Mouse (Mus musculus) inflammation-experienced regulatory T-cells (primary cell): Measurements from ENCODE around the gene Pcyt1b. TPM values are rescaled to one million over a fixed set of nuclear protein-coding genes. Genes with fewer than 3 reads are reported as not detected.

Experiments
- polyA plus RNA-seq, 2 experiments: library from polyadenylated mRNA; unstranded; fragments of 100-300 nt; shearing (Covaris generic); gene quantifications; one replicate each; pipeline ENCODE4 v1.2.1; 2017

Pcyt1b gene
- 1 to 10 TPM; 2.7 to 3.3 TPM for polyA plus RNA-seq

DNA sequence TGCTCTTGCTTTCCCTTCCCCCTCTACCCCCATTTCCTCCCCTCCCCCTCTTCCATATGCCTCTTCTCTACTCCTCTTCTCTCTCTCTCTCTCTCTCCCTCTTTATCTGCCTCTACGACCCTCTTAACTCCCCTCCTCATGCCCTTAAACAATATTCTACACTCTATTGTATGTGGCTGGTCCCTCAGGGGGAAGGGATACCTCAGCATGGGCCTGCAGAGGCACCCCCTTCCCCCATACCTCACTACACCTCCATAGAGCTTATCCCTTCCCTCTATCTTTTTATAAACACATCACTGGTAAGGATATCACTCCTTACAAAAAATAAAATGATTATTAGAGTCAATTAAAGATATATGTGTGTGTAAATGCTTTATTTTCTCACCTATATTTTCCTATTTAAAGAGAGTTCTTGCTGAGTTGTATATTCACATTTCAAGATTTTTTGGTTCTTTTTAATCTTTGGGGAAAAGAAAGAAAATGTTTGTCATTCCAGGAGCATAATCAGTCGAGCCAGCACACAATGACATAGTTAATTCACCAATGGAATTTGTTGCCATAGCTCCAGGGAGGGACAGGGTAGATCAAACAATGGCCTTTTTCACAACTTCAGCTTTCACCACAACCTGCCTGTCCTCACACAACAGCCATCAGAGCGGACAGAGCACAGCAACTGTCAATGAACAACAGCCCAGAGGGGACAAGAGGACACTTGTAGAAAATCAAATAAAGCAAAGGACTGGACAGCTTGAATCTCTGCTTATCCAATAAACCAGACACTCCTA, at the start of gene Pcyt1b:
TSS of gene Pcyt1b (plus strand) at position 646 of the 785 bp plus-strand sequence.

DNA sequence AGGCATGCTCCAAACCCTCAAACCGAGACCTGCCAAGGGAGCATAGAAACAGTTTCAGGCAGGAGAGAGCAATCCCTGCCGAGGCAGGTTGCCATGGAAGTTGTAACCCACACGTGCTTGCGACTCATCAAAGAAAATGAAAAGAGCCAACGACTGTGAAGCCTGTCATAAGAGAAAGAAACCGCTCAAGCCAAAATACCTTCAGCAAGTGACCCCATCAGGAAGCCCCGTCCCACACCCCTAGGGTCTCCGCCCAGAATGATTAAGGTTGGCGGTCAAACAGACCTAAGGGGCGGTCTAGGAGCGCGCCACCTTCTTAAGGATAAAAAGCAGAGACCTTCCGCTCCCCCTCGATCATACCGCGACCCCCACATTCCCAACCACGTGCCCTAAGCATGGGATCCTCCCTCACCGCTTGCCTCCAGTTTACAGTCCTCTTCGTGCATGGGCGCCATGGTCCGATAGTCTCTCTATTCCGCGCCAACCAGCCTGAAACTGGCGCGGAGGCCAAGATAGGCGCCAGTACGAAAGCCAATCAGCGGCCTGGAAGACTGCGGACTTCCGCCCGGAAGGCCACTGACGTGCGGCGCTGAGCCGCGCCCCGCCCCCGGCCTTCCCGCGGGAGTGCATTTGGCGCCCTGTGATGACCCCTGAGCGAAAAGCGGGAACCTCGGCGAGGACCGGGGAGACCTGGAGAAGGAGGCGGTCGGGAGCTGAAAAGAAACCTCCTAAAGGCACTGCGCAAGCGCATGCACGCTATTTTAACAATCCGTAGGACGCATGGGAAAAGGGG, 22.8 kb upstream of the Pcyt1b start, which contains the start of gene Pola1:
TSS of gene Pola1 (minus strand) at position 499 of the 793 bp plus-strand sequence.

Other genes starting within 250 kb of the Pcyt1b start
- 10 to 100 TPM in 1 of 2 experiments, 1 to 10 TPM in 1; 9.4 to 10.9 TPM for gene Pola1, start 22.7 kb upstream of the Pcyt1b start, polyA plus RNA-seq
- 10 to 100 TPM; 34.4 to 36.9 TPM for gene Pdk3, start 177.3 kb downstream of the Pcyt1b start, polyA plus RNA-seq